Mouse (Mus musculus) lung, postnatal 0 days (tissue): ENCODE measurements around the gene Olfr156.

Source experiments
- CTCF ChIP-seq: IDR thresholded peaks from 2 replicates; pipeline ENCODE4 v1.5.1; 2016; ENCODE audit warnings: antibody characterized with exemption, mild to moderate bottlenecking
- EP300 ChIP-seq: IDR thresholded peaks from 2 replicates; pipeline ENCODE4 v1.6.1; 2016; ENCODE audit warnings: antibody characterized with exemption, mild to moderate bottlenecking, control low read depth

- TF ChIP-seq EP300 (no peak), CTCF (no peak)
These were observed 46.1 kb upstream of the Olfr156 start for GRCm38 (mm10) chr4:43869821-43870220.
